Mouse (Mus musculus): ENCODE measurements around the gene Aanat. TPM values are rescaled to one million over a fixed set of nuclear protein-coding genes. Genes with fewer than 3 reads are reported as not detected.
A peak's percentile ranks its signal among the peaks of the same experiment; 100 is the strongest.

Gene Aanat
- polyA plus RNA-seq, 1 experiment from 2014 or later = not detected

GRCm38 (mm10) chr11:116617641-116618040 is 31.4 kb downstream of the Aanat start:
- Histone ChIP-seq H3K27me3 (replicated peaks; ENCODE audit: low read depth, poor library complexity, severe bottlenecking) (peaks cover 24% of the 10 kb centered on the region), H3K4me3 (no peak overlapping the region), H3K4me1 (peaks cover 66% of the 10 kb centered on the region), H3K9me3 (no peaks in the 10 kb centered on the region), H3K36me3 (replicated peaks) (no peaks in the 10 kb centered on the region), H3K27ac (replicated peaks) (no peak overlapping the region)
- no peak for DNase-seq (ENCODE audit: low spot score)
- 89% methylated on average over 7 of the region's 7 CpGs for WGBS

- WGBS = 89% methylated on average over 7 of the region's 7 CpGs
- H3K4me3 ChIP-seq = no peak overlapping the region
- no peaks in the 10 kb centered on the region for H3K9me3 ChIP-seq
Measured at GRCm38 (mm10) chr11:116618666-116619065, 32.4 kb downstream of the Aanat start.

GRCm38 (mm10) chr11:116619156-116619555 is 32.9 kb downstream of the Aanat start:
- Histone ChIP-seq H3K9me3 (no peaks in the 10 kb centered on the region), H3K27me3 (replicated peaks; ENCODE audit: low read depth, poor library complexity, severe bottlenecking) (peaks cover 39% of the 10 kb centered on the region), H3K36me3 (replicated peaks) (no peaks in the 10 kb centered on the region), H3K4me1 (peaks cover 81% of the 10 kb centered on the region), H3K27ac (replicated peaks) (no peak overlapping the region), H3K4me3 (no peak overlapping the region)
- WGBS = 87% methylated on average over 7 of the region's 7 CpGs
- no peak for DNase-seq (ENCODE audit: low spot score)

More at GRCm38 (mm10) chr11:116618666-116619065, 32.4 kb downstream of the Aanat start:
- Histone ChIP-seq H3K4me1 (peaks cover 76% of the 10 kb centered on the region), H3K27me3 (replicated peaks; ENCODE audit: low read depth, poor library complexity, severe bottlenecking) (peaks cover 34% of the 10 kb centered on the region), H3K27ac (replicated peaks) (no peak overlapping the region), H3K36me3 (replicated peaks) (no peaks in the 10 kb centered on the region)
- no peak for DNase-seq (ENCODE audit: low spot score)

- Histone ChIP-seq H3K27ac (replicated peaks) (no peak overlapping the region), H3K4me1 (peaks cover 85% of the 10 kb centered on the region), H3K36me3 (replicated peaks) (no peaks in the 10 kb centered on the region), H3K27me3 (replicated peaks; ENCODE audit: low read depth, poor library complexity, severe bottlenecking) (peaks cover 41% of the 10 kb centered on the region), H3K9me3 (no peaks in the 10 kb centered on the region), H3K4me3 (no peak overlapping the region)
- no peak for DNase-seq (ENCODE audit: low spot score)
- WGBS = 85% methylated on average over 8 of the region's 8 CpGs
Measured at GRCm38 (mm10) chr11:116619561-116619960, 33.3 kb downstream of the Aanat start.

- Histone ChIP-seq H3K9me3 (no peaks in the 10 kb centered on the region), H3K27ac (replicated peaks) (no peak overlapping the region; the same call in 1 of the 2 replicates), H3K27me3 (replicated peaks; ENCODE audit: low read depth, poor library complexity, severe bottlenecking) (peaks cover 46% of the 10 kb centered on the region), H3K4me1 (peaks cover 86% of the 10 kb centered on the region), H3K4me3 (no peak overlapping the region), H3K36me3 (replicated peaks) (no peaks in the 10 kb centered on the region)
- no peak for DNase-seq (ENCODE audit: low spot score)
- WGBS = 48% methylated on average over 9 of the region's 9 CpGs
Measured at GRCm38 (mm10) chr11:116620073-116620472, 33.8 kb downstream of the Aanat start.

- peak overlapping the region; percentile 61 for H3K27ac ChIP-seq (replicated peaks)
- DNase-seq (ENCODE audit: low spot score) = no peak
- H3K9me3 ChIP-seq = no peaks in the 10 kb centered on the region
- H3K4me3 ChIP-seq = peak overlapping the region; percentile 12; the same call in 1 of the 2 replicates
- H3K4me1 ChIP-seq = peaks cover 84% of the 10 kb centered on the region
- peaks cover 47% of the 10 kb centered on the region for H3K27me3 ChIP-seq (replicated peaks; ENCODE audit: low read depth, poor library complexity, severe bottlenecking)
- WGBS = 80% methylated on average over 10 of the region's 10 CpGs
- no peaks in the 10 kb centered on the region for H3K36me3 ChIP-seq (replicated peaks)
Measured at GRCm38 (mm10) chr11:116620559-116621253, 34.5 kb downstream of the Aanat start.

GRCm38 (mm10) chr11:116621258-116621704 is 35.0 kb downstream of the Aanat start:
- peak; percentile 55 for DNase-seq (ENCODE audit: low spot score)
- no peaks in the 10 kb centered on the region for H3K9me3 ChIP-seq
- peaks cover 78% of the 10 kb centered on the region for H3K4me1 ChIP-seq
- peaks cover 47% of the 10 kb centered on the region for H3K27me3 ChIP-seq (replicated peaks; ENCODE audit: low read depth, poor library complexity, severe bottlenecking)
- H3K4me3 ChIP-seq = peak overlapping the region; percentile 12
- peak overlapping the region; percentile 61 for H3K27ac ChIP-seq (replicated peaks)
- H3K36me3 ChIP-seq (replicated peaks) = no peaks in the 10 kb centered on the region
- 43% methylated on average over 6 of the region's 6 CpGs for WGBS

GRCm38 (mm10) chr11:116623281-116624124 is 37.3 kb downstream of the Aanat start:
- Histone ChIP-seq H3K27me3 (replicated peaks; ENCODE audit: low read depth, poor library complexity, severe bottlenecking) (peaks cover 47% of the 10 kb centered on the region), H3K9me3 (no peaks in the 10 kb centered on the region), H3K4me1 (peaks cover 65% of the 10 kb centered on the region), H3K36me3 (replicated peaks) (no peaks in the 10 kb centered on the region), H3K4me3 (peak overlapping the region; percentile 75), H3K27ac (replicated peaks) (peak overlapping the region; percentile 82)
- no peak for DNase-seq (ENCODE audit: low spot score)
- 4% methylated on average over 40 of the region's 40 CpGs for WGBS

- DNase-seq (ENCODE audit: low spot score) = peak; percentile 93
- H3K4me1 ChIP-seq = peaks cover 70% of the 10 kb centered on the region
- H3K9me3 ChIP-seq = no peaks in the 10 kb centered on the region
Measured at GRCm38 (mm10) chr11:116624131-116624832, 38.0 kb downstream of the Aanat start.

GRCm38 (mm10) chr11:116625081-116626000 is 39.1 kb downstream of the Aanat start:
- 75% methylated on average over 17 of the region's 17 CpGs for WGBS
- Histone ChIP-seq H3K4me3 (no peak overlapping the region), H3K4me1 (peaks cover 75% of the 10 kb centered on the region), H3K27ac (replicated peaks) (no peak overlapping the region), H3K36me3 (replicated peaks) (no peaks in the 10 kb centered on the region), H3K27me3 (replicated peaks; ENCODE audit: low read depth, poor library complexity, severe bottlenecking) (peaks cover 42% of the 10 kb centered on the region), H3K9me3 (no peaks in the 10 kb centered on the region)
- peak; percentile 76 for DNase-seq (ENCODE audit: low spot score)

More at GRCm38 (mm10) chr11:116624131-116624832, 38.0 kb downstream of the Aanat start:
- 13% methylated on average over 42 of the region's 42 CpGs for WGBS
- Histone ChIP-seq H3K36me3 (replicated peaks) (no peaks in the 10 kb centered on the region), H3K4me3 (peak overlapping the region; percentile 75), H3K27ac (replicated peaks) (peak overlapping the region; percentile 82), H3K27me3 (replicated peaks; ENCODE audit: low read depth, poor library complexity, severe bottlenecking) (peaks cover 47% of the 10 kb centered on the region)

- Histone ChIP-seq H3K27me3 (replicated peaks; ENCODE audit: low read depth, poor library complexity, severe bottlenecking) (peaks cover 34% of the 10 kb centered on the region), H3K27ac (replicated peaks) (no peak within 1 kb of the TSS), H3K4me1 (peaks cover 73% of the 10 kb centered on the region), H3K4me3 (no peak within 1 kb of the TSS), H3K9me3 (no peaks in the 10 kb centered on the region), H3K36me3 (replicated peaks) (no peaks in the 10 kb centered on the region)
- WGBS = 73% methylated on average over 10 of the region's 10 CpGs
- no peak for DNase-seq (ENCODE audit: low spot score)
Measured at GRCm38 (mm10) chr11:116626299-116627071, 40.3 kb downstream of the Aanat start, which contains the start of gene Rhbdf2. Gene Rhbdf2, minus strand, starts transcription at chr11:116627019.
